Mouse (Mus musculus) adipocyte (in vitro differentiated cells): ENCODE measurements around the gene Zbtb46.

ENCODE experiments used
- DNase-seq: peaks from one replicate; pipeline ENCODE4 v3.0.0-alpha.2; 2016; ENCODE audit warnings: low spot score

Zbtb46 gene

GRCm38 (mm10) chr2:181463008-181463738 is 3.9 kb upstream of the Zbtb46 start:
- peak; percentile 80 for DNase-seq

DNA sequence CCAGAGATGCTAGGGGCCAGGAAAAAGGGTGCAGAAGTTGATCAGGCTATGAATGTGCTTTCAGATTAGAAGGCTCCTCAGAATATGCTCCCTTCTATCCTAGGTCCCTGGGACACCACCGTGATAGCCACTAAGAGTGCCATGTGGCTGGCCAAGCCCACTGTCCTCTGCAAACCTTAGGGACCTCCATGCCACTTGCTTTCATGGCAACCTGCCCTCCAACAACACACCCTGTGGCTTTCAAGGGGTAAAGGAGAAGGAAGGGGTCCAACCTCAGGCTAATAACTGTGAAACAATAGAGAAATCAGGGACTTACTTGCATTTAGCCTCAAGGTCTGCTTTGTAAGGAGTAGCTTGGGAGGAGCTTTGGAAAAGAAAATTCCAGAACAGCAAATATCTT is 3.4 kb upstream of the Zbtb46 start:
- DNase-seq = no peak

DNA sequence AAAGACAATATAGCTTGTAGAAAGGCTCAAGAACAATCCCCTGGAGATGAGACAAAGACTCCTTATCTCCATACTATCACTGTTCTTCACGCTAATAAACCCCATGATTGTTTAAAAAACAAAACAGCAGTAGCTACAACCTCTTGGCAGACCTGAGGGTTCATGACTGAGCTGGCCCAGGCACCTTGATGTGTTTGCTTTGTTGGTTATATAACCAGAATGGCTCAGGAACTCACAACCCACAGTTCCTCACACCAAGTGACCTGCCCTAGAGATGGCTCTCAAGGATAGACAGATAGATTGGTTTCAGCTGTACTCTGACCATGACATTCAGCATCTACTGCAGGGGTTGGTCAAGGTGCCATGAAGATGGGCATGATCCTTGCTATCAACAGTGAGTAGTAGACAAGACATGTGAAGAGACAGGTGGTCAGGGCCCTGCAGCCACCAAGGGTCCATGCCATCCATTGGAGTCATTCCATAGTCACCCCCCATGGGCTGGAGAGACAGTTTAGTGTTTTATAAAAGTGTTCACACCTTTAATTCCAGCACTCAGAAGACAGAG is 2.4 kb upstream of the Zbtb46 start:
- DNase-seq = no peak

DNA sequence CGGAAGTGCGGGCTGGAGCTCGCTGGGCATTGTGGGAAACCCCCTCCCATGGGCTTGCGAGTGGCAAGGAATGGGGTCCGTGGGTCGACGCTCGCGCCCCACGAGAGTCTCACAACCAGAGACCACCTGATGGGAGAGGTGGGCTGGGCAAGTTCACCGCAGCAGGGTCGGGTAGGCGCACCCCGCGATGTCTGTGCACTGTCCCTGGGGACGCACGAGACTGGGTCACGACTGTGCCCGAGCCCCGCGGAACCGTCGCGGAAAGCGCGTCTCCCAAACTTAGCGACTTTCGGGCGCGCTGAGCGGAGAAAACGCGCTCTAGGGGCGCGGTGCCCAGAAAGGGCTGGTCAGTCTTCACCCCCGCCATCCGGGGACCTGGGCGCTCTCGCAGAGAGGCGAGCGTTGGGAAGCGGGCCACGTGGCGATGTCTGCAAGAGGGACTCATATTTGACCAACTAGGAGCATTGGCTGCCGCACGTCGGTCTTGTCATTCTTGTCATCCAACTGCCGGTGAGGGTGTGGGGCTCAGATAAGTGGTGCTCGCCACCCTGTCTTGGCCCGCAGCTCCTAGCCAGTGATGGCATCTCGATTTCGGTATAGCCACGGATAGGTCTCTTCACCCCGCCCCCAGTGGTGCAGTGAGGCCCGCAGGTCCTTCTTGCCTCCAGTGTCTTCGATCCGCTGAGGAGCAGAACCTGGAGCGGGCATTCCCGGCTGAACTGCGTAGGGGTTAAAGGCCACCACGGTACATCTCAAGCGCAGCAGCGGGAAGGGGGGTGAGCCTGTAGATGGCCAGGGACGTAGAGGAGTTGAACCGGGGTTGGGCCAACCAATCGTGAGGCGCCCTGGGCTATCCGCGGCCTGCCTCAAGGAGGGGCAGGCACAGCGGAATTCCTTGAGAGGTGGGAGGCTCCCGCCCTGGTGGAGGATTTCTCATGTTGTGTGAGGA is 721 bp upstream of the Zbtb46 start:
- DNase-seq = no peak

DNA sequence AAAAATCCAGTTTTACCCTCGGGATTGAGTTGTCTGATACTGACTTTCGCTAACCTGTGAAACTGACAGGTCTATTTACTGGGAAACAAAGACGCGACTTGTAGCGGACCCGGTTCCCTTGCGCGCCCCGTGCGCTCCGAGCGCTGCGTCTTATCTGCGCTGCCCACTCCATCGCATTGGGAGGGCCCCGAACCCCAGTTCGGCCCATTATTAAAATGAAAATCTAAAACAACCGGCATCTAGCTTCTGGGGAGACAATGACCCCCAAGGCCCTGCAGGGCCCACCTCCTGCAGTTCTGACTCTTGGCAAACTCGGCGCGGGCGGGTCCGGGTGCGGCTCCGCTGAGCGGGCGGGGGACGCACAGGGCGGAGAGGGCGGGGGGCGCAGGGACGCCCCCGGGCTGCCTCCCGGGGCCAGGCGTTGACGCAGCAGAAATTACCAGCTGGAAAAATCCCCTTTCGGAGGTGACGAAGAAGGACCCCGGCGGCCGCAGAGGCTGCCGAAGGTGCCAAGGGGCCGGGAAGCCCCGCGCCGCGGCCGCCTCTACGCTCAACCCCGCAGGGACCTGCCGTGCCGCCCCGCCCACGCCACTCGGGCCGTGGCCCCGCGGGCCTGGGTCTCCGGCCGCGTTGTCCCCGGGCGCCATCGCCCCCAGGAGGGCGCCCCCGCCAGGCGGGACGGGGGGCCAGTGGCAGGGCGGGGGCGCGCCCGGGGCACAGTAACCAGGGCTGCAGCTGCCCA is 644 bp downstream of the Zbtb46 start:
- DNase-seq = no peak

GRCm38 (mm10) chr2:181457831-181458230 is 1.4 kb downstream of the Zbtb46 start:
- no peak for DNase-seq

- peak; percentile 52 for DNase-seq
Measured at GRCm38 (mm10) chr2:181455899-181456298, 3.3 kb downstream of the Zbtb46 start.

DNA sequence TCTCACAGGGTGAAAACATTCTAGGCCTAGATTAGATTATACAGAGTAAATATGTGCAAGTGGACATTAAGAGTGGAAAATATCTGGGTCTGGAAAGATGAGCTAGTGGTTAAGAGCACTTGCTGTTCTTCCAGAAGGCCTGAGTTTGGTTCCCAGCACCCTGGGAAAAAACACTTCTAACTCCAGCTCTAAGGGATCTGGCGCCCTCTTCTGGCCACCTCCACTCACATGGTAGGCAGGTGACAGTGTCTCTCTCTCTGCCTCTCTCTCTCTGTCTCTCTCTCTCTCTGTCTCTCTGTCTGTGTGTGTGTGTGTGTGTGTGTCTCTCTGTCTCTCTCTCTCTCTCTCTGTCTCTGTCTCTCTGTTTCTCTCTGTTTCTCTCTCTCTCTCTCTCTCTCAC is 6.0 kb downstream of the Zbtb46 start:
- DNase-seq = no peak

DNA sequence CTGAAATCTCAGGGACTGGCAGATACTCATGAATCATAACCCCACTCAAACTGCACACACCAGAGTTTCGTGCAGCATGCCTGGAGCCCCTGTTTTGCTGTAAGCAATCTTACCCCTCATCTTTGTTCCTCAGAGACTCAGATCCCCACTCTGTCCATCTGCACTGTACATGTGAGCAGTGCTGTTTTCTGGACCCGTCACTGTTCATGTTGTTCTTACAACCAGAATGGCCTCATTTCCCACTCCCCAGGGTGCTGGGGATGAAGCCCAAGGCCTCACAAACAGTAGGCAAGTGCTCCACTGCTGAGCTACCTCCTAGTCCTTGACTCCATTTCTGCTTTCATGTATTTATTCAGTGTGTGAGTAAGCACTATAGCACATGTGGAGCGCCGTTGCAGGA is 7.0 kb downstream of the Zbtb46 start:
- no peak for DNase-seq

DNA sequence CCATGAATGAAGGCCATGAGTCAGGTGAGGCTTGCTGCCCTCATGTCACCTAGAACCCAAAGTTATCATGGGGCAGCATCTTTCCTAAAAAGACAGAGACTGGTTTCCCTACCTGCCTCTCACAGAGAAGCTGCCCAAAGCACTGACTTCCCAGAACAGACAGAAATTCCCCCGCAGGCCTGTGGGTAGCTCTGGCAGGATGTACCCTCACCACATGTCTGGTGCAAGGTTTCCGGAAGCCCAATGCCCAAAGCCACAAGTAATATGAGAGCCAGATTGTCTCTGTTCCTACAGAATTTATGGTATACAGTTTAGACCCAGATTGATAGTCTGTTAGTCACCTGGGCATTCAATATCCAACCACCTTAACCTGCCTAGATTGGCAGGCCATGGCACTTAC is 16.2 kb downstream of the Zbtb46 start:
- DNase-seq = no peak

- no peak for DNase-seq
Measured at GRCm38 (mm10) chr2:181438176-181438575, 21.1 kb downstream of the Zbtb46 start.

DNA sequence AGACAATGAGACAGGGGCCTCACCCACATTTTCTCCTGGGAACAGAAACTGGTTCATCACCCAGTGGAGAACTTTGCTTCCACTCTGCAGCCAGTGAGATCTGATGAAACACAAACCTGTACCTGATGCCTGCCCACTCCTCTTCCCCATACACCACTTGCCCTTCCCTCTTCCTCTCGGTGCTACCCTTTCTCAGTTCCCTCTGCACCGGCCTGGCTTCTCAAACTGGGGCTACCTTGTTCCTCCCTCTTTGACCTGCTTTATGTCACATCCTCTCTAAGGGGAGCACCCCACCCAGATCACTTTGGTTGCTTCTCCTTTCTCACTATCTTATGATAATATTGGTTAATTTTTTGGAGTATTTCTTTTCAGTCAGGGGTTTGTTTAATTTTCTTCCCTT is 23.0 kb downstream of the Zbtb46 start:
- DNase-seq = no peak

DNA sequence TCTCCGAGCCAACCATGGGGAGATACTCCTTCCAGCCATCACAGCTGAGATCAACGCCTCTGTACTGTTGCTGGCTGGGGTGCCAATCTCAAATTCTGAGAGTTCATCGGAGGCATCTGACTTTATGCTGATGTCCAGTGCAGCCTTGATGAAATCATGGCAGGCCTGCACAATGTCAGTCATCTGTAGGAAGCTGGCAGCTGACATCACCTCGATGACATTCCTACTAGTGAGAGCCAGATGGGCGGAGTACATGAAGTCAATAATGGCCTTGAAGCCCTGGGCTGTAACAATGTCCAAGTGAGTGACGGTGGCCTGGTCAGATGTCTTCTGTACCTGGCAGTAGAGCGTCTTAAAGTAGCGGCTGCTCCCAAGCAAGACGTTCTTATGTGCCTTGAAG is 35.4 kb downstream of the Zbtb46 start:
- DNase-seq = no peak

GRCm38 (mm10) chr2:181420903-181421638 is 38.2 kb downstream of the Zbtb46 start:
- no peak for DNase-seq

- no peak for DNase-seq
Measured at GRCm38 (mm10) chr2:181420426-181420825, 38.8 kb downstream of the Zbtb46 start.

DNA sequence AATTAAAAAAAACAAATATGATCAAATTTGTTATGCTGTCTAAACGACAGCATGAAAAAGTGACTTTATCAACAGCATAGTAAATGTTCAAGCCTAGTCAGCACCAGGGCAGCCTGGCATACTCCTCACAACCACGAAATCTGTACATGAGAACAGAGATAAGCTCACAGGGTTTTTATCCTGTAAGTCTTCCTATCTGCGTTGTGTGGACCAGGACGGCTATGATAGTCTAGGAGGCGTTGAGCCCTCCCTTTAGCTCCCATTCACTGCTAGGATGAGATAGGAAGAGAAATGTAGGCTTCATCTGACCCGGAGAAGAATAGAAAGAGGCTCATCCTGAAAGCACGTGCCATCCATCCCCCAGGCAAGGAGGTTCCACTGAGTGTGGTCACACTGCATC is 39.9 kb downstream of the Zbtb46 start:
- DNase-seq = no peak

GRCm38 (mm10) chr2:181415945-181416344 is 43.3 kb downstream of the Zbtb46 start:
- DNase-seq = peak; percentile 81

DNA sequence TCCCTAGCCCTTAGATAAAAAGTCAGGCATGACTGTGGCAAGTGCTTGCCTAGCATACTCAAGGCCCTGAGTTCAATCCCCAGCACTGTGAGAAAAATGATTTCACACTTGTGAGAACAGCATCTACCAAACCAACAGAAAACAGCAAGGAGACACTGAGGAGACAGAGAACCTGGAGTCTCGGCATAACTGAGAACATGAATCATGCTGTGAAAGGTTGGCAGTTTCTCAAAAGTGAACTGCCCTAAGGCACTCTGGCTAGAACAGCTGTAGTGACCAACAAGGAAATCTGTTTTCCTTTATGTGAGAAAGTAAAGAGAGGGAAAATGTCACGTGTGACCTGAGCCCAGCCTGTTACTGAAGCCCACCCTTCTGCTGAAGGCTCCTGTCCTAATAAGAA is 46.1 kb downstream of the Zbtb46 start:
- peak; percentile 74 for DNase-seq

- peak; percentile 88 for DNase-seq
Measured at GRCm38 (mm10) chr2:181410760-181411473, 48.3 kb downstream of the Zbtb46 start.

DNA sequence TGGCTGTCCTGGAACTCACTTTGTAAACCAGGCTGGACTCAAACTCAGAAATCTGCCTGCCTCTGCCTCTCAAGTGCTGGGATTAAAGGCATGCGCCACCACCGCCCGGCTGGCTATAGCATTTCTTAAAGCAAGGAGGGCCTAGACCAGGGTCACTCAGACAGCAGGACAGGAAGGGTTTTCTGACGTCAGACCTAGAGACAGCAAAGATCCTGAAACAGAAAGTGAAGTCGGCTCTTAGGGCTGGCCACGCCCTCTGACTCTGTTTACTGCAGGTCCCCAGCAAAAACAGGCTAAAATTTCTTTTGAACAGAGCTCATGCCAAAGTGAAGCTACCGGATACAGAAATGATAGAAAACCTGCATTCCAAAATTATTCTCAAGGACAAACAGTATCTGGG is 49.6 kb downstream of the Zbtb46 start:
- no peak for DNase-seq

- DNase-seq = no peak
Measured at GRCm38 (mm10) chr2:181403722-181404121, 55.5 kb downstream of the Zbtb46 start.
